Mouse (Mus musculus) ES-E14 (cell line): ENCODE data around the gene Gpr160. TPM values are rescaled to one million over a fixed set of nuclear protein-coding genes. Genes with fewer than 3 reads are reported as not detected.

Source experiments
- DNase-seq: peaks from one replicate; pipeline ENCODE4 v3.0.0-alpha.2; 2013; ENCODE audit warnings: low read depth, low spot score
- H3K27ac ChIP-seq: 2 replicates; pipeline ENCODE4 v1.5.1; 2012; ENCODE audit warnings: low read depth, mild to moderate bottlenecking, low read length, moderate library complexity, mixed read lengths; ENCODE audit not compliant: poor library complexity, insufficient read depth, severe bottlenecking
- H3K36me3 ChIP-seq: 2 replicates; pipeline ENCODE4 v1.6.1; 2012; ENCODE audit warnings: mild to moderate bottlenecking, low read length, moderate library complexity, mixed read lengths; ENCODE audit not compliant: control insufficient read depth, poor library complexity, insufficient read depth, severe bottlenecking
- H3K4me1 ChIP-seq, 2 experiments: fragments of 150-350 bp in 1 of 2; sonication (generic) in 1 of 2; 2 replicates each; pipeline ENCODE4 v1.6.1; 2012; ENCODE audit warnings: low read length in 2 of 2, mild to moderate bottlenecking in 1 of 2, mixed read lengths in 1 of 2; ENCODE audit not compliant: control insufficient read depth in 2 of 2, insufficient read depth in 2 of 2, poor library complexity in 1 of 2
- H3K4me3 ChIP-seq, 2 experiments: fragments of 150-350 bp in 1 of 2; sonication (generic) in 1 of 2; 2 replicates each; pipeline ENCODE4 v1.5.1; 2012; ENCODE audit warnings: low read length in 2 of 2, low read depth in 1 of 2, mild to moderate bottlenecking in 1 of 2, mixed read lengths in 1 of 2; ENCODE audit not compliant: insufficient read depth in 1 of 2, poor library complexity in 1 of 2, severe bottlenecking in 1 of 2
- H3K9ac ChIP-seq: 2 replicates; pipeline ENCODE4 v1.6.1; 2012; ENCODE audit warnings: low read depth, mild to moderate bottlenecking, low read length, mixed read lengths; ENCODE audit not compliant: poor library complexity, insufficient read depth, severe bottlenecking
- H3K9me3 ChIP-seq: fragments of 150-350 bp; sonication (generic); 2 replicates; pipeline ENCODE4 v1.6.1; 2012; ENCODE audit warnings: low read depth, mild to moderate bottlenecking, low read length; ENCODE audit not compliant: control insufficient read depth, insufficient read depth
- CHD2 ChIP-seq: IDR thresholded peaks from 2 replicates; pipeline ENCODE4 v1.6.1; 2014; ENCODE audit warnings: mild to moderate bottlenecking, low read depth, low read length, inconsistent platforms
- HCFC1 ChIP-seq: IDR thresholded peaks from 2 replicates; pipeline ENCODE4 v1.6.1; 2012; ENCODE audit warnings: low read length, inconsistent platforms, borderline replicate concordance; ENCODE audit not compliant: insufficient read depth
- MAFK ChIP-seq: IDR thresholded peaks from 2 replicates; pipeline ENCODE4 v1.6.1; 2014; ENCODE audit warnings: mild to moderate bottlenecking, low read depth, low read length, inconsistent platforms; ENCODE audit not compliant: insufficient read depth
- ZC3H11A ChIP-seq: IDR thresholded peaks from 2 replicates; pipeline ENCODE4 v1.6.1; 2012; ENCODE audit warnings: low read depth, mild to moderate bottlenecking, inconsistent platforms, low read length, borderline replicate concordance
- ZNF384 ChIP-seq: IDR thresholded peaks from 2 replicates; pipeline ENCODE4 v1.6.1; 2012; ENCODE audit warnings: low read depth, low read length, inconsistent platforms
- in situ Hi-C, 2 experiments: fragments of 600-800 bp; cut with MboI; formaldehyde crosslinking; loops; one replicate each; pipeline ENCODE4 v1.15.1; 2025; ENCODE audit warnings: low sequenced_read_pairs in 2 of 2, inconsistent platforms in 1 of 2; ENCODE audit not compliant: unreplicated experiment in 2 of 2
- total RNA-seq: library from RNA; depleted of rRNA; stranded (reverse); fragments of 300-350 nt; gene quantifications from 2 replicates; pipeline ENCODE4 v1.2.3, GENCODE M21; 2012; rRNA removed

Gene Gpr160
- total RNA-seq, 1 experiment: 15.8 TPM

- no peak overlapping the region for H3K4me3 ChIP-seq
- H3K9ac ChIP-seq: no peak overlapping the region
- DNase-seq: no peak
- in situ Hi-C loops: no loop called here
- H3K27ac ChIP-seq: no peak overlapping the region
- no peak for TF ChIP-seq CHD2
- no peak for TF ChIP-seq HCFC1
- no peak for TF ChIP-seq ZNF384
- TF ChIP-seq ZC3H11A: no peak
- no peak for TF ChIP-seq MAFK
- H3K9me3 ChIP-seq: no peaks in the 10 kb centered on the region
- peaks cover 14% of the 10 kb centered on the region for H3K36me3 ChIP-seq
- H3K4me1 ChIP-seq: no peaks in the 10 kb centered on the region
Measured at GRCm38 (mm10) chr3:30917160-30917559, 61.4 kb downstream of the Gpr160 start.

- no peak overlapping the region for H3K9ac ChIP-seq
- TF ChIP-seq ZC3H11A (no peak), MAFK (no peak), ZNF384 (no peak), HCFC1 (no peak), CHD2 (no peak)
- DNase-seq: no peak
- peaks cover 3% of the 10 kb centered on the region for H3K36me3 ChIP-seq
- in situ Hi-C loops: no loop called here
- H3K4me1 ChIP-seq: no peaks in the 10 kb centered on the region
- H3K9me3 ChIP-seq: no peaks in the 10 kb centered on the region
- no peak overlapping the region for H3K27ac ChIP-seq
- no peak overlapping the region for H3K4me3 ChIP-seq
Measured at GRCm38 (mm10) chr3:30927664-30928063, 71.9 kb downstream of the Gpr160 start.

DNA sequence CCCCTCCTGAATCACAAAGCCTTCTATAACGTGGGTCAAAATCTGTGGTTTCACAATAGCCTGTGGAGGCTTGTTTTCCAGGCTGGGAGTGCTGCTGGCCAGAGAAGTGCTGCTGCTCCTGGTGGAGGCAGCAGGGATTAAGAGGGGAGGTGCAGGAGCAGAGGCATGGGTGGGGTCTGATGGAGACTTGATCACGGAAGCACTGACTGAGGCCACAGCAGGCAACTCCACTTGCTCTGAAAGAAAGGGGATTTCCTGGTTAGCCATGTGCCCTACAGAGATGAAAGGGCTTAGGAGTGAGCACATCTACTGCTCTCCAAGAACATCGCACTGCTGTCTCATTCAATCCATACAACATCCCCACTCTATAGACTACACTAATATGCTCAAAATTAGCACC, 74.1 kb downstream of the Gpr160 start:
- Histone ChIP-seq H3K9me3 (no peaks in the 10 kb centered on the region), H3K4me1 (no peaks in the 10 kb centered on the region), H3K36me3 (peaks cover 3% of the 10 kb centered on the region), H3K27ac (no peak overlapping the region), H3K4me3 (no peak overlapping the region), H3K9ac (no peak overlapping the region)
- in situ Hi-C loops: no loop called here
- DNase-seq: peak; percentile 58
- no peak for TF ChIP-seq ZNF384

- in situ Hi-C loops: no loop called here
- no peaks in the 10 kb centered on the region for H3K9me3 ChIP-seq
- no peak for DNase-seq
- H3K27ac ChIP-seq: no peak overlapping the region
- no peak for TF ChIP-seq ZC3H11A
- TF ChIP-seq CHD2: no peak
- H3K9ac ChIP-seq: no peak overlapping the region
- H3K36me3 ChIP-seq: peaks cover 10% of the 10 kb centered on the region; the same call in 1 of the 2 replicates
- H3K4me3 ChIP-seq: no peak overlapping the region
- H3K4me1 ChIP-seq: no peaks in the 10 kb centered on the region
Measured at GRCm38 (mm10) chr3:30934384-30934783, 78.6 kb downstream of the Gpr160 start.

Other genes starting within 250 kb of the Gpr160 start
- gene Lrriq4, start 211.4 kb upstream of the Gpr160 start, total RNA-seq: 1.9 and 3.8 TPM in 2 replicates
- 5.6 and 11.3 TPM in 2 replicates for gene Lrrc34, start 208.1 kb upstream of the Gpr160 start, total RNA-seq
- gene Lrrc31, start 156.1 kb upstream of the Gpr160 start, total RNA-seq: 4.3 and 11.4 TPM in 2 replicates
- gene Samd7, start 109.7 kb upstream of the Gpr160 start, total RNA-seq: 0.21 and 0.49 TPM in 2 replicates
- 69.2 and 75.7 TPM in 2 replicates for gene Sec62, start 63.1 kb upstream of the Gpr160 start, total RNA-seq
- 7.1 and 7.9 TPM in 2 replicates for gene Phc3, start 113.5 kb downstream of the Gpr160 start, total RNA-seq
- gene Prkci, start 139.8 kb downstream of the Gpr160 start, total RNA-seq: 95.2 and 107 TPM in 2 replicates
- 68.9 and 92.2 TPM in 2 replicates for gene Skil, start 239.1 kb downstream of the Gpr160 start, total RNA-seq